Mouse (Mus musculus): ENCODE measurements around the gene Ptger1.

The Ptger1 gene

DNA sequence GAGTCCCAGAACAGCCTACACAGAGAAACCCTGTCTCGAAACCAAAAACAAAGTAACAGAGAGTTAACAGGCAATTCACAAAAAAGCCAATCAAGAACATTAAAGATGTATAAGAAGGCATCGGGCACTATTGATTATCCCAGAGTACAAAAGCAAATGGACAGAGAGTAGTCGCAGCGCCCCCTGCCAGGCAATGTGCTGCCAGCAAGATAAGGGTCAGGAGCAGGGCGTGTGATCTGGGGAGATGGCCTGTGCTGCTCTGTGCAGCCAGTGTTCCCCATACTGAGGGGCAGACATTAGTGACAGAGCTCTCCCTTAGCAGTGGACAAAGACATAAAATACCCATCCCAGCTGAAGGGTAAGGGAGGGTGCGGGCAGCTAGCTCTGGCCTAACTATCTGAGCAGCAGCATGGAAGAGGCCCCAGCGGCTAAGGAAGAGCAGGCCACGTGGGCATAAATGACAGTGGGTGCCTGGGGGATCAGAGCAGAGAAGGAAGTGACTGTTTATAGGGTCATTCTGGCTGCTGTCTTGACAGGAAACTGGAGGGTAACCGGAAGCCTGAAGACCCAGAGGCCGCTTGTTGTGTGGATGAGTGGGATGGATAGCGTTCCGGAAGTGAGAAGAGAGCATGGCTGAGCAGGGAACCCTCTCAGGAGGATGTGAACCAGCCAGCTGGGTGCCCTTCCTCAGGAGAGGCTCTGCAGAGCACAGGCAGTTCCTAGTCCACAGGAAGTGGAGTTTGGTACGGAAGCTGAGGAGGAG, 9.8 kb upstream of the Ptger1 start:
- DNase-seq, result peak in 1 of 2 experiments; percentile 66

DNA sequence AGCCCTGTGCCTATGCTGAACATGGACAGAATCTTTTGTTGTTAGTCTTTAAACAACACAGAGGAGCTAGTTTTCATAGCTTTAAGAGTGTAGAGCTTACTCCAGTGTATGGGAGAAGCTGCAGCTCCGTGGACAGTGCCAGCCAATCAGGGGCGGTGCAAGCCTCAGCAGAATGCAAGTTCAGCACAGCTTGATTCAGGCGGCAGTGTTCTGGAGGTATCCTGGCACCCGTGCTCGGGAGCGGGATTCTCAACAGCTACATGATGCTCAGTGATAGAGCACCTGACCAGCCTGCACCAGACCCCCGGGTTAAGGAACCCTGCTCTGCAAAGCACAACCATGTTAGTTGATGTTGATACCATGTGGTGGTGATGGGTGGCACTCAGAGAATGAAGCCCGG, 5.9 kb upstream of the Ptger1 start:
- no peak for DNase-seq

DNA sequence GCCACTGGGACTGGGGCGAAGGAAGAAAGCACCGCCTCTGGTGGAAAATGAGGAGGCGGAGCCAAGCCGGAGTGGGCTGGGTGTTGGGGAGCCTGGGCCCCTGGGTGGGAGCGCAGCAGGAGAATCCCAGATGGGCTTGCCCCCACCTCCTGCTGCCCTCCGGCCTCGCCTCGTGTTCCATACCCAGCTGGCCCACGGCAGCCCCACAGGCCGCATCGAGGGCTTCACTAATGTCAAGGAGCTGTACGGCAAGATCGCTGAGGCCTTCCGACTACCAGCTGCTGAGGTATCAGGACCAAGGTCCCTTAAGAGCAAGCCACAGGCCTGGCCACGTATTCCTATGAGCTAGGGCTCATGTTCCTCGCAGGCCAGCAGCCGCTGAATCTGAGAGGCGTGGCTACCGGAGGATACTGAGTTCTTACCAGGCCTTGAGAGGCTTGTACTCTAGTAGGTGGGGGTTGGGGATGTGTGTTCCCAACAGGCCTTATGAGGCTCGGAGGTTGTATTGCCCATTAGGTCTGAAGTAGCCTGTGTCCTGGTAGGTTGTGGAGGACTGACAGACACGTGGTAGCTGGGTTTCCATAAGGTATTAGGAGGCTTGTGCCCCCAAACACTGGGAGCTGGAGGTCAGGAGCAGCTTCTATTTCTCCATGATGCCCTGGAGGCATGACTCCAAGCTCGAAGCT, 5.3 kb upstream of the Ptger1 start:
- peak; percentile 41 to 43 for DNase-seq

DNA sequence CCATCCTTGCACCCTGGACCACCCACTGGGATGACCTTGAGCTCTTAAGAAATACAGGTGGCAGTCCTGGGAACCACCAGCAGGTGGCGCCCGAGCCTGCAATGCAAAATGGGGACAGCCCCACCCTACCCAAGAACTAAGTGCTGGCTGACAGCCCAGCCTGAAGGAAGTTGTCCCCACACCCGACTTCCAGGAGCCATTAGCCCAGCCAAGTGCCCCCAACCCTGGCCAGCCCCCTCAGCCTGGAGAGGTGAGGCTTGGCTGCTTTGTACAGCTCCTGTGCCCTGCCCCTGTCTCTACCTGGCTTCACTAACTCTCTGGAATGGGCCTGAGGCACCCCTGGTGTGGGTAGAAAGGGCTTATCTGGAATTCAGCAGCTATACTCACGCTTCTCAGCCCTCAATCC, 4.1 kb upstream of the Ptger1 start:
- DNase-seq, result peak; percentile 91 to 95

DNA sequence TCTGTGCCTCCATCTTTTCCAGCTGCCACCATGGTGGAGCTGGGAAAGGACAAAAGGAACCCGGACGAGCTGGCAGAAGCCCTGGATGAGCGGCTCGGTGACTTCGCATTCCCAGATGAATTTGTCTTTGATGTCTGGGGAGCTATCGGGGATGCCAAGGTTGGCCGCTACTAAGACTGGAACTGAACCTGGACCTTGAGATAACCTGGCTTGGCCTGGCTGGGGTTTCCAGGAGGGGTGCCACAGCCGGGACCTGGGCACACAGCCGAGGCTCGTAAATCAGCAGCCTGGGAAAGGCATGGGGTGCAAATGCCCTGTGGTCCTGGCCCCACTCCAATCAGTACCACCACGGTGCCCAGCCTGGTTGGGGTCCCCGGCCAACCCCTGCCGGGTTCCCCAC, 2.4 kb upstream of the Ptger1 start:
- DNase-seq, result no peak

DNA sequence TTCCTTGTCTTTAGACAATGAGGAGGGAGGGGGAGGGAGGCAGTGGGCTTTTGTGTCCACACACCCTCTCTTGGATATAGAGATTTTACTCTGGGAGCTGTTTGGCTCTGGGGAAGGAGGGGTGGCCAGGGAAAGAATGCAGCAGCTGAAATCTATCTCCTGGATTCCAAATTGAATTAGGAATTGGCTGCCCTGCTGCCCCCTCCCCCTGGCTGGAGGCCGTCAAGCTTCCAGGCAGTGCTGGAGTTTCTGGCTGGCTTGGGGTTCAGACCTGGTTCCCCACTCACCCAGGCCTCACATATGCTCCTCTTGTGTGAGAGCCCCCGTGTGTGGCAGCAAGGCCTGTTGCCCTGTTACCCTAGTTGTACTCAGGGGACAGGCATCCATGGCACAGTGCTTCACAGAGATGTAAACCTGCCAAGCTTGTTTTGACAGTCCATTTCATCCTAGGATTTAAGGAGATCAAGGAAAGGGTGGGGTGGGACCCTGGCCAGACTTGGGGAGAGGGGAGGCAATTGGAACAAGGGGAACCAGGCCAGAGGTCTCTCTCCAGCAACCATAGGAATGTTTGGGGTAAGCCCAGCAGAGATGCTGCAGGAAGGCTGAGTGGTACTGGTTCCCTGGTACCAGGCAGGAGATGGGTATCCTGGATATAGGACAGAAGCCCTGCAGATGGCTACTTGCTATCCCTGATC, 1.4 kb upstream of the Ptger1 start:
- peak in 1 of 2 experiments; percentile 29 for DNase-seq

DNA sequence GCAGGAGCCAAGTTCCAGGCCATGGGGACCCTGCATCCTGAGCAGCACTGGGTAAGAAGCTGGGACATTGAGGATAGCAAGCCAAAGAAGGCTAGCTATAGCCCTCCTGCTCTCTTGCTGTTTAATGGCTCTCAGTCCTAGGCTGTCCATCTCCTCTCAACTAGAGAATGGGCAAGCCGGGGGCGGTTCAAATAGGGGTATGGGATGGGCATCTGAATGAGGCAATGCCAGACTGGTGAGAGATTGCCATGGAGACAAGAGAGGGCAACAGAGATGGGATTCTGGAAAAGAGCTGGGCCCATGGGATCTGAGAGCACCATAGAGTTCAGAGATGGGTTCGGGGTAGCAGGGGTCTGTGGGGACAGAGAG, 372 bp downstream of the Ptger1 start:
- no peak for DNase-seq

DNA sequence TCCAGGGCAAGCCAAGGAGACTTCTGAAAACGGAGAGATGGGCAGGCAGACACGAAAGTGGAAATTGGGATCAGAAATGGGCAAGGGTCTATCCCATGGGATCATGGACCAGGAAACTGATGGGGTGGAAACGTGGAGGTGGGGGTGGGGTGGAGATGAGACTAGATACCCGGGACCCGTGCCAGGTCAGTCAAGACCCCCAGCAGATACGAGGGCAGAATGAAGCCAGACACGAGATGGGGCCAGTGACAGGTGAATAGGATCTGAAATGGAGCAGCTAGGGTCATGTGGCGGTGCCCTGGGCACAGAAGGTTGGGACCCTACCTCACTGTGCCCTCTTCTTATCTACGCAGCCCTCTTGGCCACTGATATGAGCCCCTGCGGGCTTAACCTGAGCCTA, 1.0 kb downstream of the Ptger1 start:
- no peak for DNase-seq

DNA sequence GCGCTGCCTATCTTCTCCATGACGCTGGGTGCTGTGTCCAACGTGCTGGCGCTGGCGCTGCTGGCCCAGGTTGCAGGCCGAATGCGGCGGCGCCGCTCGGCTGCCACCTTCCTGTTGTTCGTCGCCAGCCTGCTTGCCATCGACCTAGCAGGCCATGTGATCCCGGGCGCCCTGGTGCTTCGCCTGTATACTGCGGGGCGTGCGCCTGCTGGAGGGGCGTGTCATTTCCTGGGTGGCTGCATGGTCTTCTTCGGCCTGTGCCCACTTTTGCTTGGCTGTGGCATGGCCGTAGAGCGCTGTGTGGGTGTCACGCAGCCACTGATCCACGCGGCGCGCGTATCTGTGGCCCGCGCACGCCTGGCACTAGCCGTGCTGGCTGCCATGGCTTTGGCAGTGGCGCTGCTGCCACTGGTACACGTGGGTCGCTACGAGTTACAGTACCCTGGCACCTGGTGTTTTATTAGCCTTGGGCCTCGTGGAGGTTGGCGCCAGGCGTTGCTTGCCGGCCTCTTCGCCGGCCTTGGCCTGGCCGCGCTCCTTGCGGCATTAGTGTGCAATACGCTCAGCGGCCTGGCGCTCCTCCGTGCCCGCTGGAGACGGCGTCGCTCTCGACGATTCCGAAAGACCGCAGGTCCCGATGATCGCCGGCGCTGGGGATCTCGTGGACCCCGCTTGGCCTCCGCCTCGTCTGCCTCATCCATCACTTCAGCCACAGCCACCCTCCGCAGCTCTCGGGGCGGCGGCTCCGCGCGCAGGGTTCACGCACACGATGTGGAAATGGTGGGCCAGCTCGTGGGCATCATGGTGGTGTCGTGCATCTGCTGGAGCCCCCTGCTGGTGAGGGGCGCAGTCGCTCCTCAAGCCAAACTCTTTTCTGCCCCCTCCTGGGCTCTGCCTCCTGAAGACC, 1.8 kb downstream of the Ptger1 start:
- DNase-seq, result peak; percentile 46 to 61

DNA sequence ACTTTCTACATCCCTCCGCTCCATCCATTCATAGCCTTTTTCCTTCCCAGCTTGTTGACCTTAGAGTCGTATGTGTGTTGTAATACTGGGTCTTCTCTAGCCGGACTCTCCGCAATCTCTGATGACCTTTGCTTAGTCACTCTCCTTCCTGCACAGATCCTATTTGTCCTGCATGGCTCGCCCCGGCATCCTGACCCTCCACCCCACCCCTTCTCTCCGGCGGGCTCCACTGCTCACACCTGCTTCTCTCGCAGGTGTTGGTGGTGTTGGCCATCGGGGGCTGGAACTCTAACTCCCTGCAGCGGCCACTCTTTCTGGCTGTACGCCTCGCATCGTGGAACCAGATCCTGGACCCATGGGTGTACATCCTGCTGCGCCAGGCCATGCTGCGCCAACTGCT, 2.5 kb downstream of the Ptger1 start:
- no peak for DNase-seq

DNA sequence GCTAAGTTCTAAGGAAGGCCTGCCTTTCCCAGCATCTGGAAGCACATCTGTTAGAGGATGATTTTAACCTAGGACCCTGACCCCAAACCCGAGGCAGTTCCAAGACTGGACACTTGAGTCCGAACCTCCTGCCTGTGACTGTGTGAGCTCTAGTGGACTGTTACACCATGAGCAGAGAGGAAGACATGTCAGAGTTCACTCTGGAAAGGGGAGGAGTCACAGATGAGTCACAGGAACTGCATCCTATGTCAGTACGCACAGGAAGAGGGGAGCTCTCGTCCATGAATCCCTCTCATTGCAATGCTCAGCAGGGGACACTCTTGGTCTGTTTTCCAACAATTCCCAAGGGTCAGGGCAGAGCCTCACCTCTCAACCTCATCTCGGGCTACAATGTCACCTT, 6.5 kb downstream of the Ptger1 start:
- no peak for DNase-seq

DNA sequence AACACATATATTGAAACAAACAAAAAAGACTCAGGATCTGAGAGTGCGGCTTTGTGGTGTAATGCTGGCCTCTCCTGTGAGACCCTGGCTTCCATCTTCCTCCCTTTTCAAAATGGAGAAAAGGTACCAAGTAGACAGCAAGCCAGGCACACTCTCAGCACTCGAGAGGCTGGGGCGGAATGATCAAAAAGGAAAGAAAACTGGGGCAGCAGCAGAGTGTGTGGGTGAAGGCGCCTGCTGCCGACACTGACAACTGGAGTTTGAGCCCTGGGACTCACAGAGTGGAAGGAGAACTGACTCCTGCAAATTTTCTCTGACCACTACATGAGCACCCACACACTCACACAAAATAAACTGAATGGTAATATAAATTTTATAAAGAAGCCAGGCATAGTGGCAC, 8.0 kb downstream of the Ptger1 start:
- DNase-seq, result no peak

DNA sequence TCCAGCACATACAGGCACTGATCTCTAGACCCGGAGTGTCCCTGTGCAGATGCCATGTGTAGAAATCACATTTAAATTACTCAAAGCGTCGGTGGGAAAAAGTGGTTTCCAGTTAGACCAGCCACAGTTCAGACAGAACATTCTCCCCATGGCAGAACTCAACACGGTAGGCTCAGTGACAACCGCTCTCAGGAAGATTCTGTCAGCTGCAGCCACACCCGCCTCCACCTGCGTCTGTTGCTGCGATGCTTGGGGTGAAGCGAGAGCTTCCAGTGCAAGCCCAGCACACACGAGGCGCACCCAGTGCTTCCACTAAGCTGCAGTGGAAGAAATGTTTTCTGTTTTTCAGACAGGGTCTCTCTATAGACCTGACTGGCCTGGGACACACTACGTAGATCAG, 13.4 kb downstream of the Ptger1 start:
- no peak for DNase-seq

DNA sequence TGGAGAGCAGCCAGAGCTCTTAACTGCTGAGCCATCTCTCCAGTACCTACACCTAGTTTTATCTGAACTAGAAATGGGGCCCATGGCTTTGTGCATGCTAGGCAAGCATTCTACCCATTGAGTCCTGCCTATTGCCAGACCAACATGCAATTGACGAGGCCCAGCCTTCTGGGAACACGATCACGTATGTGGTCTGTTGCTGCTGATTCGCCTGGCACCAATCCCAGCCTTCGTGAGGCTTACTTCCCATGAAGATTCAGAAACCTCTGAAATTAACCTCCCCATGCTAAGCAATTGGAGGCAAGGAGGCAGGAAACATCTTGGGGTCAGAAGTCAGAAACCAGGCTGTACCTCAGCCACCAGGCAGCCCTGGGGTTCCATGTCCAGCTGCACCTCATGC, 14.1 kb downstream of the Ptger1 start:
- DNase-seq, result no peak

DNA sequence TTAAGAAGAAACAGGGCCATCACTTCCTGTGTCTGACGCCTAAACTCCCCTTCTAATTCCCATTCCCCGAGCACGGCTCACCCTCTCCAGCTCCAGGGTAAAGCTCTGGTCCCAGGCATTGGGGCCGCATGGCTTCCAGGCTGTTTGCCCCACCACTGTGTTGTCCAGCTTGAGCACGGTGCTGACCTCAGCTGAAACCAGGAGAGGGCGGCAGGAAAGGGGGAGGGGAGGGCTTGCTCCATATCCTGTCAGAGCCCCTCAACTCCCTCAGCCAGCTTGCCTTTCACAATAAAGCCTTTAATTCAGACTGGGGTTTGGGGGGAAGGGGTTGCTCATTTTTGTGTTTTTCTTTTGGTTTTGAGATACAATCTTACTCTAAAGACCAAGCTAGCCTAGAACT, 14.6 kb downstream of the Ptger1 start:
- no peak for DNase-seq

DNA sequence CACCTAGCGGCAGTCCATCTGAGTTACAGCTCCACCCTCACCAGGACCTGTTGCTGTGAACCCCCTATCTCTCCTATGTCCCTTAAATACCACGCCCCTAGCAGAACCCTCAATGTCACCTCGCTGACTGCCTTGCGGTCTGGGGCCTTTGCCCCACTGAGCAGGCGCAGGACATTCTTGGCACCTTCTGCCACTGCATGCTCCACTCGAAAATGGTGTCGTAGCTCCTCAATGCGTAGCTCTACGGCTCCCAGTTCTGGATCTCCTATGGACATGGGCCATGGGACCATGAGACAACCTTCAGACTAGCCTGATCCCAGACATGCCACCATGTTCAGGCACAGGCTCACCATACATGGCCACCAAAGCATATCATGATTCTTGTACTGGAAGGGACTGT, 18.0 kb downstream of the Ptger1 start:
- no peak for DNase-seq

DNA sequence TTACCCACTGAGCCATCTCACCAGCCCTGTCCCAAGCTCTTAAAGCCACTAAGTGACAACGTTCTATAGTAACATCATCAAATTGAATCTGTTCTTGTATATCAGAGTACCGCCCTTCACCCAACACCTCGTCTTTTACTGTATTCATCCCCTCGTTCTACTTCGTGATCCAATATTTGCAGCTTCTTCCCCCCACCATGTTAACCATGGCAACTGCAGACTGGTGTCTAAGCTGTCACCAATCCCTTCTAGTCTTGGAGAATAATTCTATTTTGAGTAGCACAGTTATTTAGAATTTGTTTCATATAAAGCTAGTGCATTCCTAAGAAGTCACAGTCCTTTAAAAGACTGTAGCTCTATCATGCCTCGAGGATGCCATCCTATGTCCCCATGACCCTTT, 22.8 kb downstream of the Ptger1 start:
- DNase-seq, result no peak

DNA sequence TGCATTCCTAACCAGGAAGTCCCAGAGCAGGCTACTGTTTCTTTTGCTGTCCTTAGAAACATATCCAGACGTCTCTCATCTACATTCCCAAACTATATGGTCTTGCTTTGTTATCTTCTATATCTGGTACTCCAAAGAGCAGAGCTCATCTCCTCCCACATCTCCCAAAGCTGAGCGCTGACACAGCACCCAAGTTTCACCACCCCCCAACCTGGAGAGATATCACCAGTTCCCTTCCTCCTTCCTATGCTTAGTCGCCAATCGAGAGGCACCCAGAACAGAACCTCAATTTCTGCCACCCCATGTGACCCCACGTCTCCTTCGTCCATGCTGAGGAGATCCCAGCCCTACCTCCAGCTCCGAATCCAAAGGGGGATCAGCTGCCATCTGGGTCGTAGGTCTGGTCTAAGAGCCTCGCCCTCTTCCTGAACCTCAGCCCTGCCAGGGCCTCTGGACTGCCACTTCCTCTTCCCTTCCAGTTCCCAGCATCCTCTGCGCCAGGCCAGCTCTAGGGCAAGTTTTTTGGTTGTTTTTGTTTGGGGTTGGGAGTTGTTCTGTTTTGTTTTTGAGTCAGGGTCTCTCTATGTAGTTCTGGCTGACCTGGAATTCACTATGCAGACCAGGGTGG, 27.2 kb downstream of the Ptger1 start:
- peak; percentile 42 for DNase-seq

DNA sequence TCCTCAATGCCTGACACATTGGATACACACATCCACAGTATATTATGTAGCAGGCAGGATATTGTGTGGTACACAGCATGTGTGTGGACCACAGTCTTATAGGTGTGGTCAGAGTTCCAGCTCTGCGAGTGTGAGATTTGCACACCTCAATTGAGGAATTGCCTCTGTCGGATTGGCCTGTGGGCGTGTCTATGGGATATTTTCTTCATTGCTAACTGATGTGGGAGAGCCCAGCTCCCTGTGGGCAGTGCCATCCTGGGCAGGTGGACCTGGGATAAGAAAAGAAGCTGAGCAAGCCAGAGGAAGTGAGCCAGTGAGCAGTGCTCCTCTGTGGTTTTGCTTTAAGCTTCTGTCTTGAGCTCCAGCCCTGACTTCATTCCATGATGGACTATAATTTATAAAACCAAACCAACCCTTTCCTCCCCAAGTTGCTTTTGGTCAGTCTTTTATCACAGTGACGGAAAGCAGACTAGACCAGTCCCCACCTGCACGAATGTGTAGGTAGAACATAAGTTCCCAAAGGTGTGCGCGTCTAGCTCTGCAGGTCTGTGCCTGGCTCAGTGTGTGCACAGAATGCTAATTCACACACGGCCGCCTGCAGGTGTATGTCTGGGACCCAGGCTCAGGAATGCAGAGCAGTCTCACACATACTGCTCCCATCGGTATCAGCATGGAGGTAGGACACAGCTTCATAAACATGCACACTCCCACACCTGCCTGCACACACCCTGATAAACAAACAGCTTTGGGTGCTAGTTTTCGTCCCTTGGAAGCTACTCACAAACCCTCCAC, 28.1 kb downstream of the Ptger1 start:
- no peak for DNase-seq

DNA sequence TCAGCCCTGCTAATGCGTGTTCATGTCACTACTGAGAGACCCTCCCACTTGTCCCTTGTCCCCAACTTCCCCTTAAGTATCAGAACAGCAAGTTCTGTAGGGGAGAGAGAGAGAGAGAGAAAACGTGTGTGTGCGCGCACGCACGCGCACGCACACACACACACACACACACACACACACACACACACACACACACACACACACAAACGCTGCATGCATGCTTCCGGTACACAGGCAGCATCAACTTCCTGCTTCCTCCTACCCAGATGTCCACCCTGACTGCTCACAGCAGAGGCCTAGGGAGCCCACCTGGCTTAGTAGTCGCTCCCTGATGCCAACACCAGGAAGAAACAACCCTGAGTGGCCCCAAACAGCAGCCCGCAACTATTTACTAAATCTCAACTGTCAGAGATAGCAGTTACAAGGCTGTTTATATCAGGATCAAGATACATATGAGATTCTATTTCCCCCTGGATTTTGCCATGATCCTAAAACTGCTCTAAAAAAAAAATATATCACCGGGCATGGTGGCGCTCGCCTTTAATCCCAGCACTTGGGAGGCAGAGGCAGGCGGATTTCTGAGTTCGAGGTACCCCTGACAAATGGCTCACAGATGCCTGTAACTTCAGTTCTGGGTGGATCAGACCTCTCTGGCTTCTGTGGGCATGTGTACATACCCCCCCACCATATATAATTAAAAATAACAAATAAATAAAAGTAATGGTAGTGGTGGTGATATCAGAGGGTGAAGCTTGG, 29.1 kb downstream of the Ptger1 start:
- DNase-seq, result peak; percentile 29 to 37
